Mouse (Mus musculus): ENCODE measurements around the gene Zfp513. TPM values are rescaled to one million over a fixed set of nuclear protein-coding genes. Genes with fewer than 3 reads are reported as not detected.

Zfp513 gene
- total RNA-seq (2014; rRNA removed) = 6.7 and 10.9 TPM in 2 replicates
- 10.8 and 11.8 TPM in 2 replicates for polyA plus RNA-seq (2015; fragmentation: Nextera tagmentation; extraction: Ambion mirVana)

- no peak for TF ChIP-seq CTCF (IDR thresholded peaks at IDR 0.05; ENCODE audit: low read depth)
- peaks cover 4% of the 10 kb centered on the region; the same call in 1 of the 2 replicates for H3K9me3 ChIP-seq (ENCODE audit: low read length)
- H3K4me2 ChIP-seq (ENCODE audit: low read depth) = peak within 1 kb of the TSS; percentile 83
- H3K27me3 ChIP-seq (ENCODE audit: insufficient read depth, low read length) = no peaks in the 10 kb centered on the region
- H3K4me1 ChIP-seq (ENCODE audit: insufficient read depth) = peaks cover 6% of the 10 kb centered on the region; the same call in 1 of the 2 replicates
- H3K27ac ChIP-seq (ENCODE audit: low read depth, low read length) = peak within 1 kb of the TSS; percentile 85
- WGBS = 2% methylated on average over 53 of the region's 53 CpGs
- ATAC-seq (peak; percentile 98), DNase-seq (peak; percentile 99)
- H3K9ac ChIP-seq = peak within 1 kb of the TSS; percentile 92
- H3K36me3 ChIP-seq (ENCODE audit: insufficient read depth) = peaks cover 77% of the 10 kb centered on the region
- peak within 1 kb of the TSS; percentile 83 for H3K4me3 ChIP-seq (ENCODE audit: low read depth, low read length)
Observed at GRCm38 (mm10) chr5:31201742-31202590, at the start of gene Zfp513. Gene Zfp513, minus strand, starts transcription at chr5:31202303.

GRCm38 (mm10) chr5:31251541-31252101, 49.5 kb upstream of the Zfp513 start, which contains the start of gene Krtcap3:
Gene Krtcap3, plus strand, starts transcription at chr5:31251691.
- no peaks in the 10 kb centered on the region for H3K9me3 ChIP-seq (ENCODE audit: low read length)
- 14% methylated on average over 45 of the region's 47 CpGs for WGBS
- TF ChIP-seq CTCF (IDR thresholded peaks at IDR 0.05; ENCODE audit: low read depth) = no peak
- DNase-seq = peak; percentile 24
- no peaks in the 10 kb centered on the region for H3K4me1 ChIP-seq (ENCODE audit: insufficient read depth)
- no peak within 1 kb of the TSS for H3K27ac ChIP-seq (ENCODE audit: low read depth, low read length)
- no peaks in the 10 kb centered on the region for H3K27me3 ChIP-seq (ENCODE audit: insufficient read depth, low read length)
- peak within 1 kb of the TSS; percentile 18; the same call in 1 of the 2 replicates for H3K9ac ChIP-seq
- H3K4me2 ChIP-seq (ENCODE audit: low read depth) = no peak within 1 kb of the TSS
- ATAC-seq = peak; percentile 47
- H3K4me3 ChIP-seq (ENCODE audit: low read depth, low read length) = no peak within 1 kb of the TSS
- H3K36me3 ChIP-seq (ENCODE audit: insufficient read depth) = peaks cover 85% of the 10 kb centered on the region

DNA sequence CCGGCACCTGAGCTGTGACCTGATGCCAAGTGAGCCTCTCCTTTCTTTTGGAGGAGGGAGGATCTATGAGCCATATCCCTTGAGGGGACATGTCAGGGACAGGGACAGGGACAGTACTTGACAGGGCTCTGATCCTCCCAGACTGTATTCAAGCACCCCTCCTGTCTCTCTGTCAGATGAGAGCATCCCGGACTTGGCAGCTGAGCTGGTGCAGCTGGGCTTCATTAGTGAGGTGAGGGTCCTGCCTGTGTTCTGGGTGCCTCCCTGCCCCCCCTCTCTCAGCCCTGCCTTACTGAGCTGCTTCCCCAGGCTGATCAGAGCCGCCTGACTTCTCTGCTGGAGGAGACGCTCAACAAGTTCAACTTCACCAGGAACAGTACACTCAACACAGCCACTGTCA, 48.6 kb upstream of the Zfp513 start:
- WGBS = 50% methylated on average over 4 of the region's 4 CpGs
- no peaks in the 10 kb centered on the region for H3K9me3 ChIP-seq (ENCODE audit: low read length)
- no peak overlapping the region for H3K9ac ChIP-seq
- DNase-seq (no peak), ATAC-seq (peak; percentile 38; the same call in 1 of the 2 replicates)
- no peak overlapping the region for H3K4me2 ChIP-seq (ENCODE audit: low read depth)
- H3K4me3 ChIP-seq (ENCODE audit: low read depth, low read length) = no peak overlapping the region
- H3K27me3 ChIP-seq (ENCODE audit: insufficient read depth, low read length) = no peaks in the 10 kb centered on the region
- no peak overlapping the region for H3K27ac ChIP-seq (ENCODE audit: low read depth, low read length)
- no peaks in the 10 kb centered on the region for H3K4me1 ChIP-seq (ENCODE audit: insufficient read depth)
- TF ChIP-seq CTCF (IDR thresholded peaks at IDR 0.05; ENCODE audit: low read depth) = no peak
- peaks cover 90% of the 10 kb centered on the region for H3K36me3 ChIP-seq (ENCODE audit: insufficient read depth)

DNA sequence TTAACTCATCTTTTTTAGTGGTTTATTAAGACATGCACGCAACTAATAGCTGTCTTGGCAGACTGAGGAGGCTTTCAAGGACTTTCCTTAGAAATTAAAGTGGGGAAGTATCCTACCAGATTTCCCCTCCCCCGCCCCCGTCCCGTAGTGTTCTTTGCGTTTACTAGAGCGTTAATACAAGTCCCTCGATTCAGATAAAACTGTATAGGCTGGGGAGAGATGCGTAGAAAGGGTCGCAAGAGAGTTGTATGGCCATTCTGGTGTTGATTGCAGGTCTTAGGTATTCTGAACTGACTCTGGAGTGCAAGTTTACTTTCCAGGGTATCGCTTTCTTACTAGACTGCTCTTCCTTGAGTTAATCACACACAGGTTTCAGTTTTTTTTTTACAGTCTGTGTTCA, 40.1 kb upstream of the Zfp513 start:
- peak overlapping the region; percentile 90 for H3K9ac ChIP-seq
- H3K9me3 ChIP-seq (ENCODE audit: low read length) = no peaks in the 10 kb centered on the region
- no peak for TF ChIP-seq CTCF (IDR thresholded peaks at IDR 0.05; ENCODE audit: low read depth)
- H3K4me2 ChIP-seq (ENCODE audit: low read depth) = peak overlapping the region; percentile 76
- H3K27me3 ChIP-seq (ENCODE audit: insufficient read depth, low read length) = no peaks in the 10 kb centered on the region
- DNase-seq = no peak
- H3K36me3 ChIP-seq (ENCODE audit: insufficient read depth) = peaks cover 35% of the 10 kb centered on the region
- H3K4me3 ChIP-seq (ENCODE audit: low read depth, low read length) = peak overlapping the region; percentile 97
- no peak overlapping the region for H3K27ac ChIP-seq (ENCODE audit: low read depth, low read length)
- no peak for ATAC-seq
- 16% methylated on average over 10 of the region's 10 CpGs for WGBS
- peaks cover 7% of the 10 kb centered on the region; the same call in 1 of the 2 replicates for H3K4me1 ChIP-seq (ENCODE audit: insufficient read depth)

GRCm38 (mm10) chr5:31241522-31242034, 39.5 kb upstream of the Zfp513 start:
- DNase-seq = no peak

DNA sequence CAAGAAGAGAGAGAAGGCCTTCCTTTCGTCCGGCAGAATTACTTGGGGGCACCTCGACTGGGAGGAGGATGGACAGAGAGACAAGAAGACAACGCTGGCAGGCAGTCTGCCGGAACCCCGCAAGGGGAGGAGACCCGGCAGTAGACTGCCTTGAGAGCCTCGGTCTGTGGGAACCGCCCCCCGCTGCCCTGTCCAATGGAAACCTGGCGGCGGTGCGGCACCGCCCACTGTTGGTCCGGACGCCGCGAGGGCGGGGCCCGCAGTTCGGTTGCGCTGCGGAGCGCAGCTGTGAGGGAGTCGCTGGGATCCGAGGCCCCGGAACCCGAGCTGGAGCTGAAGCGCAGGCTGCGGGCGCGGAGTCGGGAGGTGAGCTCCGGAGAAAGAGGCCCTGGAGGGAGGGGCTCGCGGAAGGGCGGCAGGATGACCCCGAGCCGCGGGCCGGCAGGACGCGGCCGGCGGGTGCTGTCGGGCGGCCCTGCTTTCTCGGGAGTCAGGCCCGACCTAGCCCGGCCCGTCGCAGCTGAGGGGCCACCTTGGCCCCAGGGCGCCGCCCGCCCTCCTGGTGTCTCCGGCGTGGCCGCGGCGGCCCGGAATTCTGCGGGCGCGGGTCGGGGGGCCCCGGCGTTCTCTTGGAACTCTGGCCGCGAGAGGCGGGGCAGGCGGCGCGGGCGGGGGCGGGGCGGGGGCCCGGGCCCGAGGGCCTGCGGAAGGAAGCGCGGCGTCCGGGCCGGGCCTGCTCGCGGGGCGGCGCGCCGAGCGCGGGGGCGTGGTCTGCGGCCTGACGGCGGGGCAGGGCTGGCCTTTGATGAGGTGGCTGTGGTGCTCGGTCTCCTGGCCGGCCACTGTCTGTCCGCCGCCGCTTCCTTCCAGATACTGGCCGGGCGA, 38.8 kb upstream of the Zfp513 start, which contains the start of the genes Nrbp1 and Gm9970:
Nrbp1 (plus strand) TSS at position 228 of the 885 bp plus-strand sequence.
Gm9970 (minus strand) TSS at position 596 of the 885 bp plus-strand sequence.
- under 1% methylated on average over 84 of the region's 103 CpGs for WGBS
- H3K9ac ChIP-seq = peak within 1 kb of the TSS; percentile 90
- peaks cover 7% of the 10 kb centered on the region; the same call in 1 of the 2 replicates for H3K4me1 ChIP-seq (ENCODE audit: insufficient read depth)
- H3K36me3 ChIP-seq (ENCODE audit: insufficient read depth) = peaks cover 22% of the 10 kb centered on the region
- TF ChIP-seq CTCF (IDR thresholded peaks at IDR 0.05; ENCODE audit: low read depth) = 0 out of 2 replicates have a peak, but pooled peaks have one; percentile 11
- H3K27me3 ChIP-seq (ENCODE audit: insufficient read depth, low read length) = no peaks in the 10 kb centered on the region
- peak; percentile 96 for DNase-seq
- ATAC-seq = peak; percentile 99
- peak within 1 kb of the TSS; percentile 93 for H3K27ac ChIP-seq (ENCODE audit: low read depth, low read length)
- H3K9me3 ChIP-seq (ENCODE audit: low read length) = no peaks in the 10 kb centered on the region
- peak within 1 kb of the TSS; percentile 97 for H3K4me3 ChIP-seq (ENCODE audit: low read depth, low read length)
- H3K4me2 ChIP-seq (ENCODE audit: low read depth) = peak within 1 kb of the TSS; percentile 76

More at GRCm38 (mm10) chr5:31241522-31242034, 39.5 kb upstream of the Zfp513 start:
- peak overlapping the region; percentile 90 for H3K9ac ChIP-seq
- H3K27me3 ChIP-seq (ENCODE audit: insufficient read depth, low read length) = no peaks in the 10 kb centered on the region
- ATAC-seq = no peak
- H3K36me3 ChIP-seq (ENCODE audit: insufficient read depth) = peaks cover 29% of the 10 kb centered on the region
- H3K9me3 ChIP-seq (ENCODE audit: low read length) = no peaks in the 10 kb centered on the region
- peak overlapping the region; percentile 93 for H3K27ac ChIP-seq (ENCODE audit: low read depth, low read length)
- WGBS = under 1% methylated on average over 13 of the region's 13 CpGs
- peaks cover 7% of the 10 kb centered on the region; the same call in 1 of the 2 replicates for H3K4me1 ChIP-seq (ENCODE audit: insufficient read depth)
- peak overlapping the region; percentile 97 for H3K4me3 ChIP-seq (ENCODE audit: low read depth, low read length)
- peak overlapping the region; percentile 76 for H3K4me2 ChIP-seq (ENCODE audit: low read depth)
- TF ChIP-seq CTCF (IDR thresholded peaks at IDR 0.05; ENCODE audit: low read depth) = no peak

All from forebrain, postnatal 0 days (tissue).